ENCODE assay signal across 15 mouse cellular contexts in the genomic region with DNA sequence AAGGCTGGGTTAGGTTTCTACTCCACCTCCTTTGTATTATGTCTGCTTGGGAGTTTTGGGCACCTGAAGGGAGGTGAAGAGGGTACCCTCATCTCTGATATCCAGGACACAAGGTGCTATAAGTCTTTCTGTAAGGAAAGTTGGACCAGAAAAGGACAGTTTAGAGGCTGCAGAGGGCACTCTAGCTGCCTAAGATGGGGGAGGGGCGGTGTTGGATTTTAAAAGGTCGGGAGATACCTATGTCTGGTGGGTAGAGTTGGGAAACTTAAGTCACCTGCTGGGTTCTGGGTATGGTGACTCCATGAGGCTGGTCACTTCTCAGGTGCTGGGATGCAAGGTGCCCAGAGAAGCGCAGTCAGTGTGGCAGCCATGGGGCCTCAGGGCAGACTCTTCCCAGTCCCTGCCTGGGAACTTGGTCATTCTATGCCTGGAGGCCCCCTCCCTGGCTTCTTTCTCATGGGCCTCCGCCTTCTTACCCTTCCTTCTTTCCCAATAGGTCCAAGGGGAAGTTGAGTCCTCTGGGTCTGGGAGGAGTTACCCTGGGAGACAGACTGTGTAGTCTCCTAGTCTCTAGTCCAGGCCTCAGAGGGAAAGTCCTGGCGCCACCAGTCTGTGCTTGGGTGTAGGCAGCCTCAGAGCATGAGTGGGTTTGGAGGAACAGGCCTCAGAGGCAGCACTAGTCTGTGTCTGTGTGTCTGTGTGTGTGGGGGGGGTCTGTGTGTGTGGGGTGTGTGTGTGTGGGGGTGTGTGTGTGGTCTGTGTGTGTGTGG. TPM values are rescaled to one million over a fixed set of nuclear protein-coding genes. Genes with fewer than 3 reads are reported as not detected.
A peak's percentile ranks its signal among the peaks of the same experiment; 100 is the strongest.
DNase-seq lines count a peak whose midpoint lies in the region; ATAC-seq and TF ChIP-seq lines count a peak whose summit lies in the region.
"Had no signal": no experiment of that assay in that cellular context is flagged by ENCODE, and none has a peak within 500 bp of the region (broad histone marks: within the 10 kb centered on the region; RNA-seq: fewer than 3 reads in every experiment).

No protein-coding gene starts in this region.

- H3K27me3 ChIP-seq in lung, postnatal 0 days (replicated peaks; ENCODE audit: insufficient read depth, low read length): no peaks in the 10 kb centered on the region

- no peak for TF ChIP-seq EP300 in lung, postnatal 0 days (IDR thresholded peaks at IDR 0.05)

- H3K36me3 ChIP-seq in lung, postnatal 0 days (ENCODE audit: insufficient read depth, low read length): no peaks in the 10 kb centered on the region

- no peaks in the 10 kb centered on the region for H3K9me3 ChIP-seq in lung, postnatal 0 days (ENCODE audit: low read length)

- no peak overlapping the region for H3K4me2 ChIP-seq in lung, postnatal 0 days (replicated peaks; ENCODE audit: low read depth, low read length)

- H3K4me1 ChIP-seq in lung, postnatal 0 days (ENCODE audit: insufficient read depth, low read depth, low read length): no peaks in the 10 kb centered on the region

- 0 out of 2 replicates have a peak overlapping the region, but pooled peaks have one; percentile 12 for H3K4me3 ChIP-seq in lung, postnatal 0 days (ENCODE audit: low read depth, low read length)

- no peak overlapping the region for H3K27ac ChIP-seq in lung, postnatal 0 days (ENCODE audit: low read length)

- no peak for TF ChIP-seq CTCF in lung, postnatal 0 days (IDR thresholded peaks at IDR 0.05)

- WGBS in lung, postnatal 0 days: 82% methylated on average over 5 of the region's 5 CpGs

- no peak overlapping the region for H3K9ac ChIP-seq in lung, postnatal 0 days (replicated peaks; ENCODE audit: low read depth)
- H3K9ac ChIP-seq: forebrain, postnatal 0 days had no signal

- DNase-seq in lung, postnatal 0 days (ENCODE audit: low spot score): no peak
- DNase-seq in lung, postnatal 25 days (ENCODE audit: low spot score): no peak
- DNase-seq in thymus, postnatal 4 days: peak; percentile 64
- DNase-seq in urinary bladder, postnatal 10 days (ENCODE audit: low spot score): no peak
- DNase-seq in left cerebral cortex, postnatal 10 days (ENCODE audit: extremely low spot score in 1 of 2, low spot score in 2 of 2): no peak
- DNase-seq: adrenal gland, postnatal 14 days; cerebellum, adult 11 months; forebrain, postnatal 0 days; gastrocnemius, postnatal 36 days; heart, postnatal 36 days; left cerebral cortex, postnatal 4 days; lung, postnatal 10 days; right cerebral cortex, postnatal 25 days had no signal

- intact Hi-C loops in left cerebral cortex, postnatal 10 days (cut with DNase I): no loop called here

- ATAC-seq in lung, postnatal 0 days: no peak
- ATAC-seq in granulocyte monocyte progenitor cell, adult 5-6 weeks (replicated peaks; ENCODE audit: poor library complexity, severe bottlenecking): peak; percentile 78
- ATAC-seq in megakaryocyte, adult 5-6 weeks (ENCODE audit: poor library complexity, severe bottlenecking): peak; percentile 50
- ATAC-seq: forebrain, postnatal 0 days had no signal

RNA-seq across cellular contexts. Expression of a gene that starts 0.9 kb away (rescaled TPM):
- 3.7 and 3.8 TPM in 2 replicates for polyA plus RNA-seq in lung, postnatal 0 days (2015; fragmentation: Nextera tagmentation; extraction: Ambion mirVana)
- 57.2 and 65.5 TPM in 2 replicates for total RNA-seq in granulocyte monocyte progenitor cell, adult 5-6 weeks (2014; fragmentation: Nextera tagmentation)
- total RNA-seq in granulocyte monocyte progenitor cell, adult 5-6 weeks (2017): 22.4 and 27.1 TPM in 2 replicates
- 117 and 130 TPM in 2 replicates for total RNA-seq in megakaryocyte, adult 5-6 weeks (2015)
- total RNA-seq in megakaryocyte, adult 5-6 weeks (2017): 59.4 and 72.4 TPM in 2 replicates
- total RNA-seq in left cerebral cortex, postnatal 10 days (2021): under 1 TPM; 0.32 to 0.57 TPM

RNA-seq across cellular contexts. Expression of a gene that starts 23.1 kb away (rescaled TPM):
- 59.4 and 66.9 TPM in 2 replicates for polyA plus RNA-seq in lung, postnatal 0 days (2015; fragmentation: Nextera tagmentation; extraction: Ambion mirVana)
- 63.0 and 70.4 TPM in 2 replicates for total RNA-seq in granulocyte monocyte progenitor cell, adult 5-6 weeks (2014; fragmentation: Nextera tagmentation)
- 158 and 176 TPM in 2 replicates for total RNA-seq in granulocyte monocyte progenitor cell, adult 5-6 weeks (2017)
- 55.5 and 61.6 TPM in 2 replicates for total RNA-seq in megakaryocyte, adult 5-6 weeks (2015)
- total RNA-seq in megakaryocyte, adult 5-6 weeks (2017): 130 and 138 TPM in 2 replicates
- total RNA-seq in left cerebral cortex, postnatal 10 days (2021): 10 to 100 TPM; 50.6 to 53.7 TPM

RNA-seq across cellular contexts. Expression of a gene that starts 36.5 kb away (rescaled TPM):
- polyA plus RNA-seq in lung, postnatal 0 days (2015; fragmentation: Nextera tagmentation; extraction: Ambion mirVana): 35.7 and 36.4 TPM in 2 replicates
- 99.5 and 126 TPM in 2 replicates for total RNA-seq in granulocyte monocyte progenitor cell, adult 5-6 weeks (2014; fragmentation: Nextera tagmentation)
- 68.9 and 72.0 TPM in 2 replicates for total RNA-seq in granulocyte monocyte progenitor cell, adult 5-6 weeks (2017)
- total RNA-seq in megakaryocyte, adult 5-6 weeks (2015): 32.1 and 45.3 TPM in 2 replicates
- 23.3 and 31.0 TPM in 2 replicates for total RNA-seq in megakaryocyte, adult 5-6 weeks (2017)
- 10 to 100 TPM; 40.7 to 40.9 TPM for total RNA-seq in left cerebral cortex, postnatal 10 days (2021)

RNA-seq across cellular contexts. Expression of a gene that starts 48.4 kb away (rescaled TPM):
- polyA plus RNA-seq in lung, postnatal 0 days (2015; fragmentation: Nextera tagmentation; extraction: Ambion mirVana): 12.5 and 12.8 TPM in 2 replicates
- 3.7 and 9.6 TPM in 2 replicates for total RNA-seq in granulocyte monocyte progenitor cell, adult 5-6 weeks (2014; fragmentation: Nextera tagmentation)
- total RNA-seq in granulocyte monocyte progenitor cell, adult 5-6 weeks (2017): 5.5 and 6.2 TPM in 2 replicates
- total RNA-seq in megakaryocyte, adult 5-6 weeks (2015): 2.0 and 2.4 TPM in 2 replicates
- total RNA-seq in megakaryocyte, adult 5-6 weeks (2017): 3.9 and 4.6 TPM in 2 replicates
- total RNA-seq in left cerebral cortex, postnatal 10 days (2021): 10 to 100 TPM; 13.2 to 14.2 TPM

RNA-seq across cellular contexts. Expression of a gene that starts 52.9 kb away (rescaled TPM):
- polyA plus RNA-seq in lung, postnatal 0 days (2015; fragmentation: Nextera tagmentation; extraction: Ambion mirVana): 34.9 and 36.9 TPM in 2 replicates
- 4.9 and 7.8 TPM in 2 replicates for total RNA-seq in granulocyte monocyte progenitor cell, adult 5-6 weeks (2014; fragmentation: Nextera tagmentation)
- total RNA-seq in granulocyte monocyte progenitor cell, adult 5-6 weeks (2017): 5.9 and 10.6 TPM in 2 replicates
- total RNA-seq in megakaryocyte, adult 5-6 weeks (2015): 0.96 and 1.8 TPM in 2 replicates
- 0.28 and 0.73 TPM in 2 replicates for total RNA-seq in megakaryocyte, adult 5-6 weeks (2017)
- total RNA-seq in left cerebral cortex, postnatal 10 days (2021): 10 to 100 TPM; 53.6 to 65.0 TPM

Comparison
In these comparisons a context has a peak if more than half of its experiments do, and no peak if none do; other contexts are left out.
1. RNA of a gene that starts 0.9 kb away (total RNA-seq): 59.4 to 130 TPM in megakaryocyte, adult 5-6 weeks and 22.4 to 65.5 TPM in granulocyte monocyte progenitor cell, adult 5-6 weeks; 0.32 to 0.57 TPM in left cerebral cortex, postnatal 10 days; every median in the first group is over 10 times any median in the second.